Mouse (Mus musculus): Measurements from ENCODE around the gene Col4a1.

GRCm38 (mm10) chr8:11173284-11174191 lies 139.1 kb downstream of the Col4a1 start:
- TF ChIP-seq CTCF (conservative IDR thresholded peaks at IDR 0.05; ENCODE audit: low read length) (peak; percentile 29), POU5F1 (IDR thresholded peaks at IDR 0.05; ENCODE audit: borderline replicate concordance, low read length) (no peak)

All from E14TG2a.4 (cell line).